Mouse (Mus musculus): ENCODE measurements around the gene Bmf. TPM values are rescaled to one million over a fixed set of nuclear protein-coding genes. Genes with fewer than 3 reads are reported as not detected.
A peak's percentile ranks its signal among the peaks of the same experiment; 100 is the strongest.

Gene Bmf
- polyA plus RNA-seq, 1 experiment from 2014 or later: 9.8 TPM

GRCm38 (mm10) chr2:118536111-118536510, 13.4 kb downstream of the Bmf start:
- Histone ChIP-seq H3K4me3 (ENCODE audit: low read depth, low read length) (no peak overlapping the region), H3K9me3 (ENCODE audit: low read length) (no peaks in the 10 kb centered on the region), H3K4me2 (replicated peaks; ENCODE audit: low read depth, low read length) (no peak overlapping the region), H3K4me1 (ENCODE audit: insufficient read depth, low read depth, low read length) (peaks cover 45% of the 10 kb centered on the region), H3K9ac (replicated peaks; ENCODE audit: low read depth) (no peak overlapping the region), H3K36me3 (ENCODE audit: insufficient read depth, low read length) (peaks cover 5% of the 10 kb centered on the region; the same call in 1 of the 2 replicates), H3K27ac (ENCODE audit: low read length) (no peak overlapping the region), H3K27me3 (replicated peaks; ENCODE audit: insufficient read depth, low read length) (no peaks in the 10 kb centered on the region)
- TF ChIP-seq CTCF (IDR thresholded peaks at IDR 0.05) (no peak), EP300 (IDR thresholded peaks at IDR 0.05) (no peak)
- WGBS: 48% methylated on average over 6 of the region's 6 CpGs
- ATAC-seq (no peak), DNase-seq (ENCODE audit: low spot score) (no peak)

DNA sequence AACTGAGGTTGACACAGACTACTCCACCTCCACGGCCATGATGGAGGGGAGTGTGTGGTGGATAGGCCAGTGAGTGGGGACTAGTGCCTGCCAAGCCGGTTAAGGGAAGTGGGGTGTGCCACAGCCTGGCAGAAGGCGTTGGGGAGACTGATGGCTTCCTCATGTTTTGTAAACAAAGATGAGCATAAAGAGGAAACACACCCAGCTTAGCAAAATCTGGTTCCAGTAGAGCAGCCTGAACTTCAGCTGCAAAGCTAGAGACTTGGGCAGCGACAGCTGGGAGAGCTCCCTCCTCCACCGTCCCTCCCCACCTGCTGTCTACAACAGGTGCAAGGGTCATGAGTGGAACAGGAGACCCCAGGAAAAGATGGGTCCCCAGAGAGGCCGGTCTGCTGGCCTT, 15.5 kb downstream of the Bmf start:
- DNase-seq (ENCODE audit: low spot score): peak; percentile 76
- 0 out of 2 replicates have a peak, but pooled peaks have one; percentile 11 for ATAC-seq
- TF ChIP-seq CTCF (IDR thresholded peaks at IDR 0.05): no peak
- peak; percentile 77 for TF ChIP-seq EP300 (IDR thresholded peaks at IDR 0.05)
- H3K9ac ChIP-seq (replicated peaks; ENCODE audit: low read depth): no peak overlapping the region
- H3K36me3 ChIP-seq (ENCODE audit: insufficient read depth, low read length): peaks cover 5% of the 10 kb centered on the region; the same call in 1 of the 2 replicates
- H3K4me2 ChIP-seq (replicated peaks; ENCODE audit: low read depth, low read length): no peak overlapping the region
- H3K27me3 ChIP-seq (replicated peaks; ENCODE audit: insufficient read depth, low read length): no peaks in the 10 kb centered on the region
- peaks cover 41% of the 10 kb centered on the region for H3K4me1 ChIP-seq (ENCODE audit: insufficient read depth, low read depth, low read length)
- H3K27ac ChIP-seq (ENCODE audit: low read length): peak overlapping the region; percentile 80
- H3K9me3 ChIP-seq (ENCODE audit: low read length): no peaks in the 10 kb centered on the region
- 26% methylated on average over 6 of the region's 6 CpGs for WGBS
- H3K4me3 ChIP-seq (ENCODE audit: low read depth, low read length): no peak overlapping the region

- DNase-seq (ENCODE audit: low spot score) (peak; percentile 95), ATAC-seq (peak; percentile 56)
- Histone ChIP-seq H3K4me1 (ENCODE audit: insufficient read depth, low read depth, low read length) (peaks cover 41% of the 10 kb centered on the region), H3K27me3 (replicated peaks; ENCODE audit: insufficient read depth, low read length) (no peaks in the 10 kb centered on the region), H3K4me2 (replicated peaks; ENCODE audit: low read depth, low read length) (no peak overlapping the region), H3K9me3 (ENCODE audit: low read length) (no peaks in the 10 kb centered on the region), H3K4me3 (ENCODE audit: low read depth, low read length) (no peak overlapping the region), H3K9ac (replicated peaks; ENCODE audit: low read depth) (no peak overlapping the region), H3K27ac (ENCODE audit: low read length) (peak overlapping the region; percentile 82), H3K36me3 (ENCODE audit: insufficient read depth, low read length) (no peaks in the 10 kb centered on the region)
- WGBS: 17% methylated on average over 6 of the region's 6 CpGs
- peak; percentile 23 for TF ChIP-seq EP300 (IDR thresholded peaks at IDR 0.05)
- TF ChIP-seq CTCF (IDR thresholded peaks at IDR 0.05): peak; percentile 36; the same call in 1 of the 2 replicates
Observed at GRCm38 (mm10) chr2:118532855-118533675, 16.4 kb downstream of the Bmf start.

- H3K27me3 ChIP-seq (replicated peaks; ENCODE audit: insufficient read depth, low read length): no peaks in the 10 kb centered on the region
- ATAC-seq: peak; percentile 13; the same call in 1 of the 2 replicates
- H3K9me3 ChIP-seq (ENCODE audit: low read length): no peaks in the 10 kb centered on the region
- H3K36me3 ChIP-seq (ENCODE audit: insufficient read depth, low read length): no peaks in the 10 kb centered on the region
- peak overlapping the region; percentile 82 for H3K27ac ChIP-seq (ENCODE audit: low read length)
- no peak overlapping the region for H3K4me3 ChIP-seq (ENCODE audit: low read depth, low read length)
- no peak overlapping the region for H3K9ac ChIP-seq (replicated peaks; ENCODE audit: low read depth)
- 36% methylated on average over 9 of the region's 10 CpGs for WGBS
- no peak; the same call in 1 of the 2 replicates for TF ChIP-seq EP300 (IDR thresholded peaks at IDR 0.05)
- TF ChIP-seq CTCF (IDR thresholded peaks at IDR 0.05): no peak; the same call in 1 of the 2 replicates
- no peak overlapping the region for H3K4me2 ChIP-seq (replicated peaks; ENCODE audit: low read depth, low read length)
- peaks cover 41% of the 10 kb centered on the region for H3K4me1 ChIP-seq (ENCODE audit: insufficient read depth, low read depth, low read length)
- peak; percentile 64 for DNase-seq (ENCODE audit: low spot score)
Observed at GRCm38 (mm10) chr2:118532401-118532800, 17.1 kb downstream of the Bmf start.

DNA sequence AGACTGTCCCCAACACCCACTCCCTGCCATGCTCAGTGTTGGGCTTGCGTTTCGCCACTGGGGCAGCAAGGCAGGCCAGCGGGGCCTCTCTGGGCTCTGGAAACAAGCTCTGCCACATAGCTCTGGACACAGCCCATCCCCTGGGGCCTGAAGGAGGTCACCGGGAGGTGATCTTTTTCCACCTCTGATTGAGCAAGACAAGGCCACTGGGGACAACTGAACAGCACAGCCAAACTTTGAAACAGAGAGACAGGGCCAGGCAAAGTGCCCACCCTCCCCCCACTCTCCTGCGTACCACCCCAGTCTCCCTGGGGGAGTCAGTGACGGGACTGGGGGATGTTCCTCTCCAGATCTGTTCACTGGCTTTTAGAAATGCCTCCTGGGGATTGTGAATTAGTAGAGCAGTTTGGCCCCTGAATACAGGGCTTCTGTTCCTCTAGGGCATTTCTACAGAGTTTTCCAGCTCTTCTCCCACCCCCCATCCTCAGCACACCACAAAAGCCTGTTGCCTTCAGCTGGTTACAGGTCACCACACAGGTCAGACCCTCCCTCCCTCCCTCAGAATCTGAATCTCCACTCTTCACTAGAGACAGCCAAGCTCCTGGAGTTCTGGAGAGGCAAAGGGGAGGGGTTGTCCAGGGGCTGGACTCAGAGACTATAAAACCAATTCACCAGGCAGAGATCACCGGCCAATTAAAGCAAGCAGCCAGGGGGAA, 19.9 kb downstream of the Bmf start:
- 28% methylated on average over 7 of the region's 7 CpGs for WGBS
- H3K4me2 ChIP-seq (replicated peaks; ENCODE audit: low read depth, low read length): no peak overlapping the region
- DNase-seq (ENCODE audit: low spot score): peak; percentile 91

GRCm38 (mm10) chr2:118526545-118526944, 22.9 kb downstream of the Bmf start:
- Histone ChIP-seq H3K9me3 (ENCODE audit: low read length) (no peaks in the 10 kb centered on the region), H3K27ac (ENCODE audit: low read length) (no peak overlapping the region), H3K27me3 (replicated peaks; ENCODE audit: insufficient read depth, low read length) (no peaks in the 10 kb centered on the region), H3K9ac (replicated peaks; ENCODE audit: low read depth) (no peak overlapping the region), H3K4me2 (replicated peaks; ENCODE audit: low read depth, low read length) (no peak overlapping the region), H3K4me3 (ENCODE audit: low read depth, low read length) (no peak overlapping the region), H3K36me3 (ENCODE audit: insufficient read depth, low read length) (no peaks in the 10 kb centered on the region), H3K4me1 (ENCODE audit: insufficient read depth, low read depth, low read length) (peaks cover 25% of the 10 kb centered on the region; the same call in 1 of the 2 replicates)
- 86% methylated on average over 5 of the region's 5 CpGs for WGBS
- DNase-seq (ENCODE audit: low spot score): no peak
- no peak for ATAC-seq
- TF ChIP-seq CTCF (IDR thresholded peaks at IDR 0.05): no peak
- TF ChIP-seq EP300 (IDR thresholded peaks at IDR 0.05): no peak

More for the DNA sequence above, 19.9 kb downstream of the Bmf start:
- H3K4me3 ChIP-seq (ENCODE audit: low read depth, low read length): no peak overlapping the region
- no peaks in the 10 kb centered on the region for H3K27me3 ChIP-seq (replicated peaks; ENCODE audit: insufficient read depth, low read length)
- H3K4me1 ChIP-seq (ENCODE audit: insufficient read depth, low read depth, low read length): peaks cover 33% of the 10 kb centered on the region
- no peaks in the 10 kb centered on the region for H3K9me3 ChIP-seq (ENCODE audit: low read length)
- H3K27ac ChIP-seq (ENCODE audit: low read length): peak overlapping the region; percentile 76
- TF ChIP-seq CTCF (IDR thresholded peaks at IDR 0.05) (peak; percentile 33), EP300 (IDR thresholded peaks at IDR 0.05) (peak; percentile 78)
- H3K36me3 ChIP-seq (ENCODE audit: insufficient read depth, low read length): no peaks in the 10 kb centered on the region
- H3K9ac ChIP-seq (replicated peaks; ENCODE audit: low read depth): no peak overlapping the region
- ATAC-seq: peak; percentile 83
